Mouse (Mus musculus) layer of hippocampus, adult 9-10 months (tissue): Measurements from ENCODE around the gene Zkscan4.

ENCODE experiments used
- DNase-seq: peaks from one replicate; pipeline ENCODE4 v3.0.0; 2022; ENCODE audit warnings: low spot score

Gene Zkscan4

DNA sequence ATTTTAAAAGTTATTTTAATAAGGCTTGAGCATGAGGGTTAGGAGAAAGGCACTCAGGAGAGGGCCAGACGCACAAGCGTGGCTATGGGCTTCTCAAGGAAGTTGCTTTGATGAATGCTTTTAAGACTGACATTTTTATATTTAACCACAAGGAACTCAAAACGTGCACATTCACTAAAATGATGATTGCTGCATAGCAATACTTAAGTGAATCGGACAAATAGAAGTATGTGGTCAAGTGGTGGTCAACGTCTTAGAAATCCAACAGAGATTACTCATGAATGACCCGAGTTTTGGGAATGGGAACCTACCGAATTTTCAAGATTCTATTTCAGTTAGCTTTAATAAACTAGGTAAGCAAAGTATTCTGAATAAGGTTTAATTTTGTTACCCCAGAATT lies 51.4 kb downstream of the Zkscan4 start:
- DNase-seq, result no peak

DNA sequence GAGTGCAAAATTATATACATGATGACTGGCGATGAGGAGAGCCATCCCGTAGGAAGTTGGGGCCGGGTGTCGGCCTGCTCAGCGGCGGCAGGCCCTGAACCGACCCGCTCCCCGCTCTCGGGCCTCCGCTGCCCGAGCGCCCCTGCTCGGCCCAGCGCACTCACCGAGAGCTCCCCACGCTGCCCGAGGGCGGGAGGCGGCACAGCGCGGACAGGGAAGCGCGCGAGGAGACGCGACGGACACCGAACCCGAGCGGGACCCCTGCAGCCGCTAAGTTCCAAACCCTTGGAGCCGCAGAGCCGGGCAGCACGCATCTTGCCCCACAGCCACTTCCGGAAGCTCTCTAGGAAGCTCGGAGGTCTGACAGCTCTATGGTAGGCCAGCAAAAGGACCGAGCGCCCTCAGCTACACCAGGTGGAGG lies 52.1 kb downstream of the Zkscan4 start, which contains the start of gene Zkscan8:
Zkscan8 (minus strand) TSS at position 340 of the 421 bp plus-strand sequence.
- peak; percentile 68 for DNase-seq
